Mouse (Mus musculus): ENCODE results near the gene Sec61a1. TPM values are rescaled to one million over a fixed set of nuclear protein-coding genes. Genes with fewer than 3 reads are reported as not detected.

The Sec61a1 gene
- polyA plus RNA-seq, 1 experiment from 2014 or later: 245 TPM

GRCm38 (mm10) chr6:88500405-88500767 is 18.3 kb downstream of the Sec61a1 start:
- H3K9ac ChIP-seq (ENCODE audit: low read length): peak overlapping the region; percentile 66
- no peaks in the 10 kb centered on the region for H3K27me3 ChIP-seq (ENCODE audit: control insufficient read depth, insufficient read depth, low read depth, low read length)
- peaks cover 43% of the 10 kb centered on the region for H3K36me3 ChIP-seq (ENCODE audit: control insufficient read depth, insufficient read depth, low read length)
- H3K27ac ChIP-seq (ENCODE audit: low read length): no peak overlapping the region
- H3K4me1 ChIP-seq (replicated peaks; ENCODE audit: control insufficient read depth, insufficient read depth, low read length): peaks cover 8% of the 10 kb centered on the region; the same call in 1 of the 2 replicates
- H3K4me3 ChIP-seq (ENCODE audit: low read length): peak overlapping the region; percentile 59
- WGBS: 10% methylated on average over 3 of the region's 3 CpGs
- H3K4me2 ChIP-seq (ENCODE audit: low read depth, low read length): peak overlapping the region; percentile 96
- H3K9me3 ChIP-seq (ENCODE audit: control insufficient read depth, low read length): no peaks in the 10 kb centered on the region
- no peak for ATAC-seq (ENCODE audit: low read depth)

- ATAC-seq (ENCODE audit: low read depth): peak; percentile 66
- Histone ChIP-seq H3K27ac (ENCODE audit: low read length) (no peak overlapping the region), H3K4me1 (replicated peaks; ENCODE audit: control insufficient read depth, insufficient read depth, low read length) (peaks cover 8% of the 10 kb centered on the region; the same call in 1 of the 2 replicates), H3K9ac (ENCODE audit: low read length) (peak overlapping the region; percentile 66), H3K4me3 (ENCODE audit: low read length) (peak overlapping the region; percentile 59), H3K36me3 (ENCODE audit: control insufficient read depth, insufficient read depth, low read length) (peaks cover 37% of the 10 kb centered on the region), H3K4me2 (ENCODE audit: low read depth, low read length) (peak overlapping the region; percentile 96), H3K9me3 (ENCODE audit: control insufficient read depth, low read length) (no peaks in the 10 kb centered on the region), H3K27me3 (ENCODE audit: control insufficient read depth, insufficient read depth, low read depth, low read length) (no peaks in the 10 kb centered on the region)
- 2% methylated on average over 76 of the region's 76 CpGs for WGBS
Measured at GRCm38 (mm10) chr6:88499481-88500404, 19.0 kb downstream of the Sec61a1 start.

GRCm38 (mm10) chr6:88493712-88494111 is 25.0 kb downstream of the Sec61a1 start:
- WGBS: 85% methylated on average over 6 of the region's 6 CpGs
- no peak overlapping the region for H3K4me2 ChIP-seq (ENCODE audit: low read depth, low read length)
- H3K9me3 ChIP-seq (ENCODE audit: control insufficient read depth, low read length): no peaks in the 10 kb centered on the region
- no peak overlapping the region for H3K4me3 ChIP-seq (ENCODE audit: low read length)
- no peaks in the 10 kb centered on the region for H3K27me3 ChIP-seq (ENCODE audit: control insufficient read depth, insufficient read depth, low read depth, low read length)
- no peak for ATAC-seq (ENCODE audit: low read depth)
- no peak overlapping the region for H3K9ac ChIP-seq (ENCODE audit: low read length)
- no peaks in the 10 kb centered on the region for H3K4me1 ChIP-seq (replicated peaks; ENCODE audit: control insufficient read depth, insufficient read depth, low read length)
- H3K27ac ChIP-seq (ENCODE audit: low read length): no peak overlapping the region
- H3K36me3 ChIP-seq (ENCODE audit: control insufficient read depth, insufficient read depth, low read length): peaks cover 29% of the 10 kb centered on the region

- H3K4me2 ChIP-seq (ENCODE audit: low read depth, low read length): no peak overlapping the region
- no peak overlapping the region for H3K4me3 ChIP-seq (ENCODE audit: low read length)
- ATAC-seq (ENCODE audit: low read depth): no peak
- no peaks in the 10 kb centered on the region for H3K4me1 ChIP-seq (replicated peaks; ENCODE audit: control insufficient read depth, insufficient read depth, low read length)
- no peak overlapping the region for H3K27ac ChIP-seq (ENCODE audit: low read length)
- H3K9me3 ChIP-seq (ENCODE audit: control insufficient read depth, low read length): no peaks in the 10 kb centered on the region
- WGBS: 90% methylated on average over 12 of the region's 12 CpGs
- no peaks in the 10 kb centered on the region for H3K27me3 ChIP-seq (ENCODE audit: control insufficient read depth, insufficient read depth, low read depth, low read length)
- H3K9ac ChIP-seq (ENCODE audit: low read length): no peak overlapping the region
- H3K36me3 ChIP-seq (ENCODE audit: control insufficient read depth, insufficient read depth, low read length): peaks cover 18% of the 10 kb centered on the region
Measured at GRCm38 (mm10) chr6:88490629-88491354, 27.9 kb downstream of the Sec61a1 start.

- Histone ChIP-seq H3K9me3 (ENCODE audit: control insufficient read depth, low read length) (no peaks in the 10 kb centered on the region), H3K36me3 (ENCODE audit: control insufficient read depth, insufficient read depth, low read length) (peaks cover 17% of the 10 kb centered on the region), H3K4me3 (ENCODE audit: low read length) (no peak overlapping the region), H3K27me3 (ENCODE audit: control insufficient read depth, insufficient read depth, low read depth, low read length) (no peaks in the 10 kb centered on the region), H3K4me2 (ENCODE audit: low read depth, low read length) (no peak overlapping the region), H3K9ac (ENCODE audit: low read length) (no peak overlapping the region), H3K27ac (ENCODE audit: low read length) (no peak overlapping the region), H3K4me1 (replicated peaks; ENCODE audit: control insufficient read depth, insufficient read depth, low read length) (no peaks in the 10 kb centered on the region)
- 88% methylated on average over 6 of the region's 6 CpGs for WGBS
- no peak for ATAC-seq (ENCODE audit: low read depth)
Measured at GRCm38 (mm10) chr6:88489834-88490233, 28.9 kb downstream of the Sec61a1 start.

GRCm38 (mm10) chr6:88489026-88489425 is 29.7 kb downstream of the Sec61a1 start:
- Histone ChIP-seq H3K36me3 (ENCODE audit: control insufficient read depth, insufficient read depth, low read length) (peaks cover 25% of the 10 kb centered on the region), H3K4me2 (ENCODE audit: low read depth, low read length) (no peak overlapping the region), H3K27me3 (ENCODE audit: control insufficient read depth, insufficient read depth, low read depth, low read length) (no peaks in the 10 kb centered on the region), H3K4me3 (ENCODE audit: low read length) (no peak overlapping the region), H3K9me3 (ENCODE audit: control insufficient read depth, low read length) (no peaks in the 10 kb centered on the region), H3K4me1 (replicated peaks; ENCODE audit: control insufficient read depth, insufficient read depth, low read length) (no peaks in the 10 kb centered on the region), H3K9ac (ENCODE audit: low read length) (no peak overlapping the region), H3K27ac (ENCODE audit: low read length) (no peak overlapping the region)
- no peak for ATAC-seq (ENCODE audit: low read depth)
- WGBS: 86% methylated on average over 7 of the region's 7 CpGs

- Histone ChIP-seq H3K36me3 (ENCODE audit: control insufficient read depth, insufficient read depth, low read length) (peaks cover 14% of the 10 kb centered on the region), H3K27me3 (ENCODE audit: control insufficient read depth, insufficient read depth, low read depth, low read length) (no peaks in the 10 kb centered on the region), H3K27ac (ENCODE audit: low read length) (no peak overlapping the region), H3K4me2 (ENCODE audit: low read depth, low read length) (no peak overlapping the region), H3K9me3 (ENCODE audit: control insufficient read depth, low read length) (no peaks in the 10 kb centered on the region), H3K4me1 (replicated peaks; ENCODE audit: control insufficient read depth, insufficient read depth, low read length) (no peaks in the 10 kb centered on the region), H3K9ac (ENCODE audit: low read length) (no peak overlapping the region), H3K4me3 (ENCODE audit: low read length) (no peak overlapping the region)
- WGBS: 70% methylated on average over 8 of the region's 8 CpGs
- ATAC-seq (ENCODE audit: low read depth): peak; percentile 23; the same call in 1 of the 2 replicates
Measured at GRCm38 (mm10) chr6:88486893-88487292, 31.8 kb downstream of the Sec61a1 start.

- Histone ChIP-seq H3K27ac (ENCODE audit: low read length) (no peak overlapping the region), H3K9ac (ENCODE audit: low read length) (no peak overlapping the region), H3K4me2 (ENCODE audit: low read depth, low read length) (no peak overlapping the region), H3K9me3 (ENCODE audit: control insufficient read depth, low read length) (no peaks in the 10 kb centered on the region), H3K4me3 (ENCODE audit: low read length) (no peak overlapping the region), H3K36me3 (ENCODE audit: control insufficient read depth, insufficient read depth, low read length) (peaks cover 19% of the 10 kb centered on the region), H3K27me3 (ENCODE audit: control insufficient read depth, insufficient read depth, low read depth, low read length) (no peaks in the 10 kb centered on the region), H3K4me1 (replicated peaks; ENCODE audit: control insufficient read depth, insufficient read depth, low read length) (no peaks in the 10 kb centered on the region)
- 68% methylated on average over 6 of the region's 6 CpGs for WGBS
- ATAC-seq (ENCODE audit: low read depth): no peak
Measured at GRCm38 (mm10) chr6:88485378-88485777, 33.3 kb downstream of the Sec61a1 start.

- H3K4me2 ChIP-seq (ENCODE audit: low read depth, low read length): no peak overlapping the region
- H3K4me1 ChIP-seq (replicated peaks; ENCODE audit: control insufficient read depth, insufficient read depth, low read length): no peaks in the 10 kb centered on the region
- H3K27ac ChIP-seq (ENCODE audit: low read length): no peak overlapping the region
- no peak for ATAC-seq (ENCODE audit: low read depth)
- no peak overlapping the region for H3K4me3 ChIP-seq (ENCODE audit: low read length)
- no peaks in the 10 kb centered on the region for H3K9me3 ChIP-seq (ENCODE audit: control insufficient read depth, low read length)
- no peak overlapping the region for H3K9ac ChIP-seq (ENCODE audit: low read length)
- H3K27me3 ChIP-seq (ENCODE audit: control insufficient read depth, insufficient read depth, low read depth, low read length): no peaks in the 10 kb centered on the region
- H3K36me3 ChIP-seq (ENCODE audit: control insufficient read depth, insufficient read depth, low read length): peaks cover 29% of the 10 kb centered on the region
Measured at GRCm38 (mm10) chr6:88483913-88484312, 34.8 kb downstream of the Sec61a1 start.

Measured in lung, embryonic 16.5 days (tissue).